In genomic region chr13:59741697-59742096, GRCm38 (mm10) we compare ENCODE assay signal across 11 mouse cellular contexts. TPM values are rescaled to one million over a fixed set of nuclear protein-coding genes. Genes with fewer than 3 reads are reported as not detected.
DNase-seq lines count a peak whose midpoint lies in the region; ATAC-seq and TF ChIP-seq lines count a peak whose summit lies in the region.
"Had no signal": no experiment of that assay in that cellular context is flagged by ENCODE, and none has a peak within 500 bp of the region (broad histone marks: within the 10 kb centered on the region; RNA-seq: fewer than 3 reads in every experiment).

No protein-coding gene starts in this region.

- no peak overlapping the region for H3K4me3 ChIP-seq in heart, adult 2 months
- no peak overlapping the region for H3K4me3 ChIP-seq in heart, embryonic 12.5 days
- no peak overlapping the region for H3K4me3 ChIP-seq in midbrain, postnatal 0 days (ENCODE audit: low read depth, low read length)
- no peak overlapping the region for H3K4me3 ChIP-seq in midbrain, embryonic 10.5 days
- no peak overlapping the region for H3K4me3 ChIP-seq in small intestine, adult 2 months (ENCODE audit: low read depth, low read length)
- H3K4me3 ChIP-seq in midbrain, embryonic 14.5 days (replicated peaks; ENCODE audit: low read depth, low read length), result no peak overlapping the region
- H3K4me3 ChIP-seq: neural tube, embryonic 13.5 days had no signal

- no peaks in the 10 kb centered on the region for H3K27me3 ChIP-seq in heart, adult 2 months (ENCODE audit: control insufficient read depth, insufficient read depth, low read length)
- H3K27me3 ChIP-seq in heart, embryonic 12.5 days (replicated peaks), result no peaks in the 10 kb centered on the region
- H3K27me3 ChIP-seq in midbrain, postnatal 0 days (ENCODE audit: insufficient read depth, low read length), result no peaks in the 10 kb centered on the region
- H3K27me3 ChIP-seq in midbrain, embryonic 10.5 days (ENCODE audit: low read depth, poor library complexity, severe bottlenecking), result no peaks in the 10 kb centered on the region
- no peaks in the 10 kb centered on the region for H3K27me3 ChIP-seq in small intestine, adult 2 months (ENCODE audit: control insufficient read depth, insufficient read depth, low read length)
- H3K27me3 ChIP-seq in midbrain, embryonic 14.5 days (ENCODE audit: control insufficient read depth, insufficient read depth, low read length), result no peaks in the 10 kb centered on the region
- H3K27me3 ChIP-seq: neural tube, embryonic 13.5 days had no signal

- no peak overlapping the region for H3K4me2 ChIP-seq in heart, embryonic 12.5 days
- no peak overlapping the region for H3K4me2 ChIP-seq in midbrain, postnatal 0 days (ENCODE audit: low read depth, low read length, poor library complexity, severe bottlenecking)
- H3K4me2 ChIP-seq in midbrain, embryonic 14.5 days (ENCODE audit: low read length), result no peak overlapping the region
- H3K4me2 ChIP-seq: neural tube, embryonic 13.5 days had no signal

- no peaks in the 10 kb centered on the region for H3K9me3 ChIP-seq in heart, embryonic 12.5 days (replicated peaks)
- no peaks in the 10 kb centered on the region for H3K9me3 ChIP-seq in midbrain, postnatal 0 days (ENCODE audit: low read length)
- no peaks in the 10 kb centered on the region for H3K9me3 ChIP-seq in midbrain, embryonic 10.5 days (replicated peaks)
- no peaks in the 10 kb centered on the region for H3K9me3 ChIP-seq in midbrain, embryonic 14.5 days (ENCODE audit: control insufficient read depth, low read length)
- H3K9me3 ChIP-seq: neural tube, embryonic 13.5 days had no signal

- H3K36me3 ChIP-seq in heart, adult 2 months (ENCODE audit: control insufficient read depth, insufficient read depth, low read length), result no peaks in the 10 kb centered on the region
- H3K36me3 ChIP-seq in heart, embryonic 12.5 days, result no peaks in the 10 kb centered on the region
- H3K36me3 ChIP-seq in midbrain, postnatal 0 days (ENCODE audit: insufficient read depth, low read length), result no peaks in the 10 kb centered on the region
- no peaks in the 10 kb centered on the region for H3K36me3 ChIP-seq in midbrain, embryonic 10.5 days
- no peaks in the 10 kb centered on the region for H3K36me3 ChIP-seq in small intestine, adult 2 months (ENCODE audit: control insufficient read depth, insufficient read depth, low read length)
- H3K36me3 ChIP-seq in midbrain, embryonic 14.5 days (ENCODE audit: control insufficient read depth, insufficient read depth, low read length), result no peaks in the 10 kb centered on the region
- H3K36me3 ChIP-seq: neural tube, embryonic 13.5 days had no signal

- TF ChIP-seq EP300 in heart, adult 2 months (IDR thresholded peaks at IDR 0.05; ENCODE audit: insufficient read depth, low read depth, low read length), result no peak

- no peak overlapping the region for H3K9ac ChIP-seq in heart, adult 2 months (ENCODE audit: low read depth, low read length)
- H3K9ac ChIP-seq in heart, embryonic 12.5 days, result no peak overlapping the region
- H3K9ac ChIP-seq in midbrain, postnatal 0 days (replicated peaks; ENCODE audit: low read length, poor library complexity, severe bottlenecking), result no peak overlapping the region
- no peak overlapping the region for H3K9ac ChIP-seq in midbrain, embryonic 14.5 days (replicated peaks; ENCODE audit: low read length)
- H3K9ac ChIP-seq: neural tube, embryonic 13.5 days had no signal

- 61% methylated on average over 10 of the region's 10 CpGs for WGBS in heart, adult 2 months
- 67% methylated on average over 10 of the region's 10 CpGs for WGBS in heart, embryonic 12.5 days
- 81% methylated on average over 10 of the region's 10 CpGs for WGBS in midbrain, postnatal 0 days
- whole genome bisulfite sequencing in midbrain, embryonic 10.5 days, result 88% methylated on average over 10 of the region's 10 CpGs
- 59% methylated on average over 10 of the region's 10 CpGs for WGBS in small intestine, adult 2 months
- WGBS in midbrain, embryonic 14.5 days, result 77% methylated on average over 10 of the region's 10 CpGs

- no peak overlapping the region for H3K27ac ChIP-seq in heart, adult 2 months
- no peak overlapping the region for H3K27ac ChIP-seq in heart, embryonic 12.5 days (ENCODE audit: poor library complexity, severe bottlenecking)
- no peak overlapping the region for H3K27ac ChIP-seq in midbrain, postnatal 0 days (ENCODE audit: low read depth, low read length)
- H3K27ac ChIP-seq in midbrain, embryonic 10.5 days (replicated peaks), result no peak overlapping the region
- H3K27ac ChIP-seq in small intestine, adult 2 months (ENCODE audit: insufficient read depth, low read depth, low read length), result no peak overlapping the region
- H3K27ac ChIP-seq in midbrain, embryonic 14.5 days (replicated peaks; ENCODE audit: low read depth, low read length), result no peak overlapping the region
- H3K27ac ChIP-seq: neural tube, embryonic 13.5 days had no signal

- H3K4me1 ChIP-seq in heart, adult 2 months (ENCODE audit: control insufficient read depth, insufficient read depth, low read length), result no peaks in the 10 kb centered on the region
- H3K4me1 ChIP-seq in heart, embryonic 12.5 days (replicated peaks), result 0 out of 2 replicates have a peak, but pooled peaks cover 3% of the 10 kb centered on the region
- no peaks in the 10 kb centered on the region for H3K4me1 ChIP-seq in midbrain, postnatal 0 days (ENCODE audit: insufficient read depth, low read length)
- no peaks in the 10 kb centered on the region for H3K4me1 ChIP-seq in midbrain, embryonic 10.5 days
- H3K4me1 ChIP-seq in small intestine, adult 2 months (ENCODE audit: control insufficient read depth, insufficient read depth, insufficient read length, low read length), result no peaks in the 10 kb centered on the region
- no peaks in the 10 kb centered on the region for H3K4me1 ChIP-seq in midbrain, embryonic 14.5 days (ENCODE audit: control insufficient read depth, insufficient read depth, low read length)
- H3K4me1 ChIP-seq: neural tube, embryonic 13.5 days had no signal

- TF ChIP-seq POLR2A in heart, adult 2 months (IDR thresholded peaks at IDR 0.05; ENCODE audit: insufficient read depth, low read depth, low read length), result no peak
- no peak for TF ChIP-seq POLR2A in small intestine, adult 2 months (IDR thresholded peaks at IDR 0.05; ENCODE audit: low read depth, low read length)

- peak in 1 of 2 experiments; percentile 28 for DNase-seq in heart, adult 2 months
- DNase-seq in midbrain, postnatal 0 days (ENCODE audit: low spot score), result no peak
- DNase-seq in midbrain, embryonic 10.5 days (ENCODE audit: low spot score), result no peak
- peak; percentile 33 for DNase-seq in c-Kit-positive CD71-negative TER-119-negative erythroid progenitor cells, embryonic 14.5 days (ENCODE audit: low read depth)
- no peak for DNase-seq in testis, postnatal 10 days (ENCODE audit: low spot score)
- DNase-seq in midbrain, embryonic 14.5 days, result no peak
- DNase-seq: kidney, adult 8-10 months had no signal

- no peak for ATAC-seq in heart, embryonic 12.5 days (ENCODE audit: insufficient number of reproducible peaks, low FRiP score)
- no peak for ATAC-seq in midbrain, postnatal 0 days (ENCODE audit: low FRiP score)
- ATAC-seq in midbrain, embryonic 14.5 days (ENCODE audit: low FRiP score, low TSS enrichment), result no peak

- TF ChIP-seq CTCF in heart, adult 2 months (IDR thresholded peaks at IDR 0.05), result peak; percentile 57
- peak; percentile 41; the same call in 1 of the 2 replicates for TF ChIP-seq CTCF in midbrain, postnatal 0 days (IDR thresholded peaks at IDR 0.05)
- TF ChIP-seq CTCF in small intestine, adult 2 months (IDR thresholded peaks at IDR 0.05; ENCODE audit: extremely low read depth, insufficient read length, insufficient replicate concordance, low read depth, low read length), result peak; percentile 26; the same call in 1 of the 2 replicates

- no peaks in the 10 kb centered on the region for H3K79me2 ChIP-seq in heart, adult 2 months (replicated peaks; ENCODE audit: control insufficient read depth, insufficient read depth, low read length)

- intact Hi-C loops in heart, adult 2 months (cut with DNase I), result no loop called here

RNA-seq across cellular contexts. Expression of gene 1700014D04Rik, which starts 4.9 kb away (rescaled TPM):
- total RNA-seq in heart, adult 2 months (2021), result not detected
- 0.09 TPM in 1 of 2 replicates, not detected in the other for polyA plus RNA-seq in heart, adult 2 months (2012; rRNA removed)
- 0.17 TPM in 1 of 2 replicates, not detected in the other for polyA plus RNA-seq in heart, embryonic 12.5 days (2016; fragmentation: Nextera tagmentation; extraction: Ambion mirVana)
- total RNA-seq in midbrain, postnatal 0 days (2014; rRNA removed), result 0.66 and 1.8 TPM in 2 replicates
- polyA plus RNA-seq in midbrain, postnatal 0 days (2015; fragmentation: Nextera tagmentation; extraction: Ambion mirVana), result 0.35 and 0.36 TPM in 2 replicates
- 0.04 and 0.30 TPM in 2 replicates for polyA plus RNA-seq in midbrain, embryonic 10.5 days (2016; fragmentation: Nextera tagmentation; extraction: Ambion mirVana)
- polyA plus RNA-seq in small intestine, adult 2 months (2012; rRNA removed), result 0.04 TPM in 1 of 2 replicates, not detected in the other
- 0.07 and 0.30 TPM in 2 replicates for polyA plus RNA-seq in midbrain, embryonic 14.5 days (2014; fragmentation: Nextera tagmentation; extraction: Ambion mirVana)
- polyA plus RNA-seq: liver, embryonic 16.5 days had no signal

RNA-seq across cellular contexts. Expression of gene Spata31d1d, which starts 10.1 kb away (rescaled TPM):
- not detected for total RNA-seq in heart, adult 2 months (2021)
- 0.04 and 0.06 TPM in 2 replicates for polyA plus RNA-seq in heart, adult 2 months (2012; rRNA removed)
- not detected in 2 replicates for polyA plus RNA-seq in heart, embryonic 12.5 days (2016; fragmentation: Nextera tagmentation; extraction: Ambion mirVana)
- 0.14 TPM in 1 of 2 replicates, not detected in the other for total RNA-seq in midbrain, postnatal 0 days (2014; rRNA removed)
- not detected in 2 replicates for polyA plus RNA-seq in midbrain, postnatal 0 days (2015; fragmentation: Nextera tagmentation; extraction: Ambion mirVana)
- polyA plus RNA-seq in midbrain, embryonic 10.5 days (2016; fragmentation: Nextera tagmentation; extraction: Ambion mirVana), result not detected in 2 replicates
- polyA plus RNA-seq in small intestine, adult 2 months (2012; rRNA removed), result not detected in 2 replicates
- polyA plus RNA-seq in midbrain, embryonic 14.5 days (2014; fragmentation: Nextera tagmentation; extraction: Ambion mirVana), result not detected in 2 replicates
- polyA plus RNA-seq: liver, embryonic 16.5 days; neural tube, embryonic 13.5 days had no signal

RNA-seq across cellular contexts. Expression of gene Isca1, which starts 27.9 kb away (rescaled TPM):
- 100 to 1,000 TPM; 233 to 239 TPM for total RNA-seq in heart, adult 2 months (2021)
- 326 and 509 TPM in 2 replicates for polyA plus RNA-seq in heart, adult 2 months (2012; rRNA removed)
- 155 and 159 TPM in 2 replicates for polyA plus RNA-seq in heart, embryonic 12.5 days (2016; fragmentation: Nextera tagmentation; extraction: Ambion mirVana)
- 90.5 and 94.0 TPM in 2 replicates for total RNA-seq in midbrain, postnatal 0 days (2014; rRNA removed)
- 156 and 159 TPM in 2 replicates for polyA plus RNA-seq in midbrain, postnatal 0 days (2015; fragmentation: Nextera tagmentation; extraction: Ambion mirVana)
- polyA plus RNA-seq in midbrain, embryonic 10.5 days (2016; fragmentation: Nextera tagmentation; extraction: Ambion mirVana), result 103 and 110 TPM in 2 replicates
- 28.8 and 40.1 TPM in 2 replicates for polyA plus RNA-seq in small intestine, adult 2 months (2012; rRNA removed)
- polyA plus RNA-seq in midbrain, embryonic 14.5 days (2014; fragmentation: Nextera tagmentation; extraction: Ambion mirVana), result 171 and 194 TPM in 2 replicates

RNA-seq across cellular contexts. Expression of gene Spata31d1b, which starts 29.6 kb away (rescaled TPM):
- not detected for total RNA-seq in heart, adult 2 months (2021)
- 0.03 and 0.04 TPM in 2 replicates for polyA plus RNA-seq in heart, adult 2 months (2012; rRNA removed)
- polyA plus RNA-seq in heart, embryonic 12.5 days (2016; fragmentation: Nextera tagmentation; extraction: Ambion mirVana), result not detected in 2 replicates
- total RNA-seq in midbrain, postnatal 0 days (2014; rRNA removed), result 0.27 TPM in 1 of 2 replicates, not detected in the other
- 0.05 TPM in 1 of 2 replicates, not detected in the other for polyA plus RNA-seq in midbrain, postnatal 0 days (2015; fragmentation: Nextera tagmentation; extraction: Ambion mirVana)
- 0.02 TPM in 1 of 2 replicates, not detected in the other for polyA plus RNA-seq in midbrain, embryonic 10.5 days (2016; fragmentation: Nextera tagmentation; extraction: Ambion mirVana)
- polyA plus RNA-seq in small intestine, adult 2 months (2012; rRNA removed), result not detected in 2 replicates
- polyA plus RNA-seq in midbrain, embryonic 14.5 days (2014; fragmentation: Nextera tagmentation; extraction: Ambion mirVana), result not detected in 2 replicates
- polyA plus RNA-seq: liver, embryonic 16.5 days; neural tube, embryonic 13.5 days had no signal

RNA-seq across cellular contexts. Expression of gene Spata31d1a, which starts 31.6 kb away (rescaled TPM):
- total RNA-seq in heart, adult 2 months (2021), result not detected
- polyA plus RNA-seq in heart, adult 2 months (2012; rRNA removed), result 0.09 and 0.14 TPM in 2 replicates
- polyA plus RNA-seq in heart, embryonic 12.5 days (2016; fragmentation: Nextera tagmentation; extraction: Ambion mirVana), result not detected in 2 replicates
- not detected in 2 replicates for total RNA-seq in midbrain, postnatal 0 days (2014; rRNA removed)
- polyA plus RNA-seq in midbrain, postnatal 0 days (2015; fragmentation: Nextera tagmentation; extraction: Ambion mirVana), result not detected in 2 replicates
- 0.02 TPM in 1 of 2 replicates, not detected in the other for polyA plus RNA-seq in midbrain, embryonic 10.5 days (2016; fragmentation: Nextera tagmentation; extraction: Ambion mirVana)
- not detected in 2 replicates for polyA plus RNA-seq in small intestine, adult 2 months (2012; rRNA removed)
- 0.19 TPM in 1 of 2 replicates, not detected in the other for polyA plus RNA-seq in midbrain, embryonic 14.5 days (2014; fragmentation: Nextera tagmentation; extraction: Ambion mirVana)
